Mouse (Mus musculus) thymus, adult 2 months (tissue): ENCODE data around the gene Brinp1. TPM values are rescaled to one million over a fixed set of nuclear protein-coding genes. Genes with fewer than 3 reads are reported as not detected.
"Not testable (repeated sequence)": the region's sequence is repeated elsewhere in the genome, so short reads cannot be mapped to it uniquely, and the experiment has no call there.

Source experiments
- DNase-seq: peaks from one replicate; pipeline ENCODE4 v3.0.0; 2021
- H3K27ac ChIP-seq: fragments of 200-500 bp; 2 replicates; pipeline ENCODE4 v1.5.1; 2012; ENCODE audit warnings: low read length, control low read depth; ENCODE audit not compliant: control insufficient read depth, insufficient read depth
- H3K27me3 ChIP-seq: fragments of 200-500 bp; 2 replicates; pipeline ENCODE4 v1.6.1; 2012; ENCODE audit warnings: mild to moderate bottlenecking, low read length, moderate library complexity, mixed read lengths; ENCODE audit not compliant: control insufficient read depth, insufficient read depth
- H3K36me3 ChIP-seq: fragments of 200-500 bp; 2 replicates; pipeline ENCODE4 v1.6.1; 2012; ENCODE audit warnings: mild to moderate bottlenecking, low read length, moderate library complexity; ENCODE audit not compliant: control insufficient read depth, insufficient read depth
- H3K4me1 ChIP-seq: fragments of 200-500 bp; replicated peaks from 2 replicates; pipeline ENCODE4 v1.6.1; 2012; ENCODE audit warnings: low read length; ENCODE audit not compliant: control insufficient read depth, insufficient read depth
- H3K4me3 ChIP-seq: fragments of 200-500 bp; 2 replicates; pipeline ENCODE4 v1.5.1; 2012; ENCODE audit warnings: mild to moderate bottlenecking, low read length, control low read depth, moderate library complexity; ENCODE audit not compliant: control insufficient read depth, insufficient read depth
- CTCF ChIP-seq: fragments of 200-500 bp; IDR thresholded peaks from 2 replicates; pipeline ENCODE4 v1.5.1; 2012; ENCODE audit warnings: mild to moderate bottlenecking, control low read depth, low read length, moderate library complexity, borderline replicate concordance; ENCODE audit not compliant: control insufficient read depth, poor library complexity, insufficient read depth; ENCODE audit errors: extremely low read depth
- POLR2A ChIP-seq: fragments of 200-500 bp; IDR thresholded peaks from 2 replicates; pipeline ENCODE4 v1.6.1; 2012; ENCODE audit warnings: mild to moderate bottlenecking, low read length, control low read depth, moderate library complexity; ENCODE audit not compliant: control insufficient read depth, poor library complexity, insufficient read depth; ENCODE audit errors: extremely low read depth
- WGBS: fragments of 180-500 bp; shearing (Covaris S2); methylation state at CpG from one replicate; pipeline ENCODE4 v1.1.7; 2018; 5-methylcytosine and 5-hydroxymethylcytosine counted together
- polyA plus RNA-seq: library from polyadenylated mRNA; depleted of rRNA; stranded (reverse); fragments of >200 nt; gene quantifications from 2 replicates; pipeline ENCODE4 v1.2.3, GENCODE M21; 2012

Brinp1 gene
- polyA plus RNA-seq, 1 experiment, result 0.26 TPM

DNA sequence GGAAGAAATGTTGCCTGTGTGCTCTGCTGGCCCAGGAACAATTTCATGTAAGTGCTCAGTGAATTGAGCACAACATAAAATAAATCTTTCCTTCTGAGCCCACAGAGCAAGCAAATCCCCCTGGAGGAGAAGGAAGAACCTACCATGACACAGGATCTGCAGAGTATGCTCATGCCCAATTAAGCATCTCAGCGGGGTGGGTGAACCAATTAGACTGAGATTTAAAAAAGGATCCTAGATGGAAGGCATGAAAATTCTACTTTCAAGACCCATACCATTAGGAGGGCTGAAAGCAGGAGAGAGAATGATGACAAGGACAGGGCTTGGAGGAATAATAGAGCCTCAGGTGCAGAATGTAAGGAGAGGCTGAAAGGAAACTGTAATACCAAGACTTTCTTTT, 107.2 kb downstream of the Brinp1 start:
- DNase-seq, result no peak
- WGBS, result 88% methylated on average over 1 of the region's 1 CpGs
- no peaks in the 10 kb centered on the region for H3K4me1 ChIP-seq
- no peaks in the 10 kb centered on the region for H3K36me3 ChIP-seq
- H3K4me3 ChIP-seq, result no peak overlapping the region
- no peak overlapping the region for H3K27ac ChIP-seq
- no peaks in the 10 kb centered on the region for H3K27me3 ChIP-seq
- no peak for TF ChIP-seq POLR2A
- no peak for TF ChIP-seq CTCF

DNA sequence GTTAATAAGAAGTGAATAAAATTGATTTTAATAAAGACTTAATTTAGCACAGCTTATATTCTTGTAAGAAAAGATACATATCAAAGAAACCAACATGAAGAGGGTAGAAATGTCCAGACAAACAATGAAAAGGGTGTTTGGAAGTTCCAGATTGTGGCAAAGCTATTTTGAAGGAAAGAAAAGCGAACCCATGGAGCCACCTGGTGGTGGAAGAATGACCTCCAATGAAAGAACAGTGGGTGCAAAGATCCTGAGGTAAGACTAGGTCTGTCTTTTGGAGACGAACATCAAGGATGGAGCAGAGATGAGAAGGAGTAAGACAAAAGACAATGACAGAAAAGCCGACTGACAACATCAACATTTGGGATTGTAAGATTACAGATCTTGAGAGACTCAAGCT, 108.2 kb downstream of the Brinp1 start:
- Histone ChIP-seq H3K27me3 (no peaks in the 10 kb centered on the region), H3K4me1 (no peaks in the 10 kb centered on the region), H3K36me3 (no peaks in the 10 kb centered on the region), H3K27ac (no peak overlapping the region), H3K4me3 (no peak overlapping the region)
- 44% methylated on average over 3 of the region's 3 CpGs for WGBS
- TF ChIP-seq POLR2A (no peak), CTCF (no peak)
- no peak for DNase-seq

DNA sequence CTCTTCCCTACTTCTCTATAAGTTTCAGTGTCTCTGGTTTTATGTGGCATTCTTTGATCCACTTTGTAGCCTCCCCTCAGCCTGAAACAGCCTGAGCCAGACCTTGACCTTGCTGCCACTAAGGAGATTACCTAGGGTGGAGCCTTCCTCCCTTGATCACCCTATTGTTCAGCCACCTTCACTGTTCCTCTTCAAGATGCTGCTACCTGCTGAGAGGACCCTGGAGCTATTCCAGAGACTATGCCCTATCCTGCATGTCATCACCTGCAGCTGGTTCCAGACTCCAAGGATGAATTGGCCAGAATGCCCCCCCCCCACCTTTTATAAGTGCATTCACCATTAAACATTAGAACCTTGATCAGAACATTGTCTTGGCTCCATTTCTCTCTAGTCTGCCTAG, 140.2 kb downstream of the Brinp1 start:
- H3K4me1 ChIP-seq, H3K27me3 ChIP-seq, H3K27ac ChIP-seq, DNase-seq, H3K36me3 ChIP-seq, H3K4me3 ChIP-seq: not testable (repeated sequence)

DNA sequence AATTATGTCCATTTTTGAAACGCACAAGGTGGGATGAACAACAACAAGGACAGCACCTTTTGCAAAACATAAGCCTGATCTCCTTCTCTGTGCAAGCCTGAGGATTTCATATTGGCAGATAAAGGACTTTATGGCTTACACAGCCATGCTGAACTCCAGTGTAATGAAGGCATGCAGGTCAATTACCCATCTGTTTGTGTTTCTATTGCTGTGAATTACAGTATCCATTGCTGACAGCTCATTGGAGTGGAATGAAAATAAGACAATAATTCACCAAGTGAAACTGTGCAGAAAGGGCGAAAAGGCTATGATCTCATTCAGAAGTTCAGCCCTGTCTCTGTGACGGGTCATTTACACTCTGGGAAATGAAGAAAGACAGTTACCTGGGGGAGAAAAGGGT, 147.7 kb downstream of the Brinp1 start:
- TF ChIP-seq POLR2A (no peak), CTCF (no peak)
- Histone ChIP-seq H3K4me1 (no peaks in the 10 kb centered on the region), H3K27me3 (no peaks in the 10 kb centered on the region), H3K36me3 (no peaks in the 10 kb centered on the region), H3K27ac (no peak overlapping the region), H3K4me3 (no peak overlapping the region)
- 84% methylated on average over 3 of the region's 3 CpGs for WGBS
- no peak for DNase-seq

DNA sequence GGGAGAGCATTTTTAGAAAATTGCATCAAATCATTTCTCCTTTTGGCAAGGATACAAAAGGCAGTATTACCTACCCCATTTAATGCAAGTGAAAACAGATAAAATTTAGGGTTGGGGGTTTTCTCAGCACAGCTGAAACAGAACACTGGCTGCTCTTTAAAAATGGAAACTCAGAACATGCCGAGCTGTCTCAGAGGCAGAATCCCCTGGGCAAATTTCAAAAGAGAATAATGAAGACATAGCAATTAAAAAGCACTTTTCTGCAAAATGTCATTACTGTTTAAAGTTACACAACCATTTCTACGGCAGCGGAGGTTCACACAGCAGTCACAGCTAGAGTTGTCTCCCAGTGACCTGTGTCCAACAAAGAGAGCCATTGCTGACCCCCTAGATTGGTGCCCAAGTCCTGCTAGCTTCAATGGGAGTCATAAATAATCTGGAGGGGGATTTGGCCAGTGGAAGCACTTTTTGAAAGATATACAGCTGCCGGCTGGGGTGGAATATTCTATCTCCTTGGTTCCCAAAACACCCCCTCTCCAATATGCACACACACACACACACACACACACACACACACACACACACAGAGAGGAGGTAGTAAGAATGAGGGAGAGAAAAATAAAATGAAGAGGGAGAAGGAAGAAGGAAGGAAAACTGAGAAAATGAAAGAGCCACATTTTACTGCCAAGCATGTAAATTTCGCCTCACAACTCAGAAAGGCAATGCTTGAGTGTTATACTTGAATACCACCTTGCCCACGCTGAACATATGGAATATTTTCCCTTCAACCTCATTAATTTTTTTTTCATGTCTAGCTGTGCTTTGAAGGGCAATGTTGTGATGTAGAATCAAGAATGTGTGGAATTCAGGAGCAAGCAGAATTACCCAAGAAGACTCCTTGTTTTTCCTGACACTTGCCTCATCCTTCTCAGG, 152.0 kb downstream of the Brinp1 start:
- Histone ChIP-seq H3K4me3 (no peak overlapping the region), H3K36me3 (no peaks in the 10 kb centered on the region), H3K27me3 (no peaks in the 10 kb centered on the region), H3K27ac (no peak overlapping the region), H3K4me1 (no peaks in the 10 kb centered on the region)
- no peak for DNase-seq
- 86% methylated on average over 6 of the region's 6 CpGs for WGBS
- TF ChIP-seq CTCF (no peak), POLR2A (no peak)

DNA sequence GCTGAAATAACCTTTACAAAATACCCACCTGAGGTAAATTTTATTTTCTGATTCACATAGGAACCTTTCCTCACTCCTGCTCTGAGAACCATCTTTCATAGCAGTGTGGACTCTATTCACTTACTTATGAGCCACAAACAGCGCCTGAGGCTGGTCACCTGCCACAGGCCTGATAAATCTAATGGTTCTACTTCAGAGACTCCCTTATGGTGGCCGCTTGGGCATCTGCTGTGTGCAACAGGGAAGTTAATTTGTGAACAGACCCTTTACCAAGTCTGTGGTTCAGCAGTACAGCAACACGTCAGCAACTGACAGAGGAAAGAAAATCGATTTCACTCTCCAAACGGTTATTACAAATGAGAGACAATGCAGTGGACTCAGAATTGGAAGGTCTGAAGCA, 164.2 kb downstream of the Brinp1 start:
- no peak for DNase-seq
- Histone ChIP-seq H3K27me3 (no peaks in the 10 kb centered on the region), H3K36me3 (no peaks in the 10 kb centered on the region), H3K27ac (no peak overlapping the region), H3K4me3 (no peak overlapping the region), H3K4me1 (no peaks in the 10 kb centered on the region)
- TF ChIP-seq CTCF (no peak), POLR2A (no peak)
- 84% methylated on average over 5 of the region's 5 CpGs for WGBS
